Mouse (Mus musculus) G1E (cell line): ENCODE results near the gene Mmp24. TPM values are rescaled to one million over a fixed set of nuclear protein-coding genes. Genes with fewer than 3 reads are reported as not detected.

Experiments
- ATAC-seq: 2 replicates; pipeline ENCODE4 v1.8.0; 2016; ENCODE audit warnings: mild to moderate bottlenecking; ENCODE audit not compliant: insufficient number of reproducible peaks, poor library complexity, low FRiP score, severe bottlenecking; ENCODE audit errors: extremely low read depth
- DNase-seq: peaks from one replicate; pipeline ENCODE4 v3.0.0; 2012; ENCODE audit warnings: low spot score
- H3K27me3 ChIP-seq: 2 replicates; pipeline ENCODE4 v1.6.1; 2012; ENCODE audit warnings: mild to moderate bottlenecking, low read length, inconsistent platforms; ENCODE audit not compliant: insufficient read depth
- H3K36me3 ChIP-seq: replicated peaks from 2 replicates; pipeline ENCODE3; 2012; ENCODE audit warnings: mild to moderate bottlenecking, inconsistent platforms
- H3K4me1 ChIP-seq: 2 replicates; pipeline ENCODE4 v1.6.1; 2012; ENCODE audit warnings: low read depth, low read length, inconsistent platforms, mixed read lengths; ENCODE audit not compliant: insufficient read depth
- H3K4me3 ChIP-seq: 2 replicates; pipeline ENCODE4 v1.5.1; 2012; ENCODE audit warnings: low read depth, mild to moderate bottlenecking, inconsistent platforms, low read length, moderate library complexity, mixed read lengths
- H3K9me3 ChIP-seq: replicated peaks from 2 replicates; pipeline ENCODE4 v1.6.1; 2012; ENCODE audit warnings: inconsistent platforms
- CTCF ChIP-seq: IDR thresholded peaks from 2 replicates; pipeline ENCODE4 v1.5.1; 2012; ENCODE audit warnings: low read depth, low read length, inconsistent platforms, mixed read lengths
- GATA1 ChIP-seq: IDR thresholded peaks from 2 replicates; pipeline ENCODE4 v1.6.1; 2012; ENCODE audit warnings: borderline replicate concordance, low read length, inconsistent platforms, mixed read lengths
- GATA2 ChIP-seq: IDR thresholded peaks from 2 replicates; pipeline ENCODE4 v1.6.1; 2012; ENCODE audit warnings: low read depth, low read length, inconsistent platforms, borderline replicate concordance
- POLR2AphosphoS5 ChIP-seq: IDR thresholded peaks from 2 replicates; pipeline ENCODE4 v1.6.1; 2012; ENCODE audit warnings: low read depth, low read length, inconsistent platforms; ENCODE audit not compliant: insufficient replicate concordance
- TAL1 ChIP-seq: conservative IDR thresholded peaks from 2 replicates; pipeline ENCODE4 v1.6.1; 2012; ENCODE audit warnings: low read depth, low read length, inconsistent platforms, mixed read lengths
- polyA plus RNA-seq: library from polyadenylated mRNA; stranded (reverse); fragments of >175 nt; gene quantifications from 2 replicates; pipeline ENCODE4 v1.2.3, GENCODE M21; 2012
- total RNA-seq, 2 experiments: library from RNA; stranded (forward) in 1 of 2; stranded (reverse) in 1 of 2; fragments of 200-1000 nt in 1 of 2; fragments of >200 nt in 1 of 2; fragmentation: Nextera tagmentation in 1 of 2; gene quantifications; 2 replicates each; pipeline ENCODE4 v1.2.3; 2014 to 2017

Gene Mmp24
- total and polyA plus RNA-seq, 3 experiments, result 0.05 TPM; not detected in 2

DNA sequence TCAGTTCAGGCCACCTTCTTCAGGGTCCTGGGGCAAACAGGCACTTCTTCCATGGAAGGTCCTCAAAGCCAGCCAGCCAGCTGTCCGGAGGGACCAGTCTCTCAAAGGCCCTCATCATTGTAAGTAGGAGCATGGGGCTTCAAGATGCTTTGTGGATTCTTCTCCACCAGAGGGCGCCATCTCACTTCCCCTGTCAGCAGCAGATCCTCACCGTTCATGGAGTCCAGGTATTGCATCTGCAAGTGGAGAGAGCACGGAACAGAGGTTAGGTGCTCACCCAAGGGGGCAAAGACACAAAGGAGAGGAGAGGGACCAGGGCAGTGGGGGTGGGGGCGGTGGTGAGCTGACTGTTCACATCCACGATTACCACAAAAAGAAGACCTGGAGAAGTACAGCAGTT, 73.1 kb downstream of the Mmp24 start:
- Histone ChIP-seq H3K9me3 (no peaks in the 10 kb centered on the region), H3K4me3 (no peak overlapping the region), H3K36me3 (peaks cover 90% of the 10 kb centered on the region), H3K4me1 (peaks cover 9% of the 10 kb centered on the region; the same call in 1 of the 2 replicates), H3K27me3 (no peaks in the 10 kb centered on the region)
- DNase-seq (peak; percentile 53), ATAC-seq (no peak)
- TF ChIP-seq CTCF (peak; percentile 61), GATA2 (no peak)

DNA sequence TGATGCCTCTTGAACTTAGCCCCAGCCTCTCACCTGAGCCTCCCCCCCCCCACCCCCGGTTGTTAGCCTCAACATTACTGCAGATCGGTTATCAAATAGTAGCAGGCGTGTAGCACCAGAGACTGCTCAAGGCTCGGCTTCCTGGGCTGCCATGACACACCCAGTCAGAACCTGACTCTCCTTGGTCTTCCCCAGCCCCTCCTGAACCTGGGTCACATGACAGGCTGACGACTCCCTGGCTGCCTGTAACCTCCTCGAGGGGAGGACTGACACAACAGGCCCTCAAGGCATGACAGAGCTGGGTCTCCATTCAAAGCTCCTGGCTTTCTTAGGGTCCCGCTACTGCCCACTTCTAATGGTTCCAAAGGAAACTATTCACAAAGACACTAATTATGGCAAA, 74.3 kb downstream of the Mmp24 start:
- Histone ChIP-seq H3K9me3 (no peaks in the 10 kb centered on the region), H3K27me3 (no peaks in the 10 kb centered on the region), H3K4me1 (peaks cover 9% of the 10 kb centered on the region; the same call in 1 of the 2 replicates), H3K4me3 (no peak overlapping the region), H3K36me3 (peaks cover 100% of the 10 kb centered on the region)
- TF ChIP-seq CTCF, result no peak
- TF ChIP-seq TAL1, result no peak
- no peak for TF ChIP-seq GATA1
- no peak for TF ChIP-seq GATA2
- no peak for TF ChIP-seq POLR2AphosphoS5
- ATAC-seq (no peak), DNase-seq (no peak)

DNA sequence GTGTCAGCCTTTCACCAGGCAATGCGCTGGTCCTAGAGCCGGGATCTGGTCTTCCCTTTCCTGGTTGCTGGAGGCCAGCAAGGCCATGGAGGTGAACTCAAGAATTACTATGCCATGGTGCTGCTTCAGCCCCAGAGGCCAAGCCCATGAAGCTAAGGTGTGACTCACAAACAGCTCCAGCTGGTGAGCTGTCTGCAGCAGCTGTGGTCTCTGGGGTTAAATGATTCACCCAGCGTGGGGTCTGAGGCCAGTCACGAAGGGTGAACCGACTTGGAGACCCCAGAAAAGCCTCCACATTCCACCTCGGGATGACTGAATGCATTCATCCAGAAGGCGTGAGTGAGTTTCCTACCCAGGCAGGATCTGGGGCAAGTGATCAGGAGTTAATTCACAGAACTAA, 75.0 kb downstream of the Mmp24 start:
- TF ChIP-seq TAL1 (no peak), GATA2 (no peak), CTCF (no peak), POLR2AphosphoS5 (no peak)
- Histone ChIP-seq H3K36me3 (peaks cover 98% of the 10 kb centered on the region), H3K4me3 (no peak overlapping the region), H3K27me3 (no peaks in the 10 kb centered on the region), H3K9me3 (no peaks in the 10 kb centered on the region), H3K4me1 (peaks cover 9% of the 10 kb centered on the region; the same call in 1 of the 2 replicates)
- no peak for ATAC-seq
- no peak for DNase-seq

DNA sequence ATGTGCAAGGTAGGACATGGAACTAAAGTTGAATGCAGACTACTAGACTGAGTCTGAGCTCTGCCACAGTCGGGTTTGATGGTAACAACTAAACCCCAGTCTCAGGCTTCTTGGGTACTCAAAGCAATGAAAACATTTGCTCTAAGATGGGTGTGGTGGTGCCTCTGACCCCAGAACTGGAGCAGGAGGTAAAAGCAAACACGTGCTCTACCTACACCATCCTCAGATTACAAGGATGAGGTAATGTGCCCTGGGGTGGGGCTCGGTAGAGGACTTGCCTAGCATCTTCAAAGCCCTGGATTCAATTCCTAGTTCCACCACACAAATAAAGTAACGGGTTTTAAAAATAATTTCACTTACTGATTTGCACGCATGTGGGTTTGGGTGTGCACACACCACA, 77.4 kb downstream of the Mmp24 start:
- no peak for ATAC-seq

DNA sequence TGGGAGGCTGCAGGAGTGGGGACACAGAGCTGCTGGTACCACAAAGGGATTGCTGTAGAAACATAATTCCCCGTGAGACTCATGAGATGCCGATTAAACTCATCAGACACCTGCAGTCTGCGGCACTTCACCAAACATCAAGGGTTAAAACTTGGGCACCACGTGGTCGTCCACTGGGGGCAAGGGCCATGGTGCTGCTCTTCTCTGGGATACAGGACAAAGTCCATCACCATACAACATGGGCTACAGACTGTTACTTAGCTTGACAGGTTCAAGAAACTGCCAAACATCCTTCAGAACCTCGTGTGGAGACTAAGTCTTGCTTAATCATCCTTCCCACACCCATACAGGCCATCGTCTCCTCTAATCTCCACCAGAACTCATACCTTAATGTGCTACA, 85.0 kb downstream of the Mmp24 start:
- H3K9me3 ChIP-seq, result no peaks in the 10 kb centered on the region
- peaks cover 88% of the 10 kb centered on the region for H3K36me3 ChIP-seq
- TF ChIP-seq CTCF (no peak), POLR2AphosphoS5 (no peak), TAL1 (no peak), GATA1 (no peak), GATA2 (no peak)
- no peaks in the 10 kb centered on the region for H3K4me1 ChIP-seq
- DNase-seq, result no peak
- ATAC-seq, result no peak
- H3K4me3 ChIP-seq, result no peak overlapping the region
- no peaks in the 10 kb centered on the region for H3K27me3 ChIP-seq

More for the DNA sequence above, 77.4 kb downstream of the Mmp24 start:
- no peak for DNase-seq
- H3K9me3 ChIP-seq, result no peaks in the 10 kb centered on the region
- H3K27me3 ChIP-seq, result no peaks in the 10 kb centered on the region
- H3K4me3 ChIP-seq, result no peak overlapping the region
- peaks cover 9% of the 10 kb centered on the region; the same call in 1 of the 2 replicates for H3K4me1 ChIP-seq
- peaks cover 96% of the 10 kb centered on the region for H3K36me3 ChIP-seq
- TF ChIP-seq TAL1, result no peak
- TF ChIP-seq POLR2AphosphoS5, result no peak
- no peak for TF ChIP-seq GATA2
- no peak for TF ChIP-seq GATA1
- no peak for TF ChIP-seq CTCF

DNA sequence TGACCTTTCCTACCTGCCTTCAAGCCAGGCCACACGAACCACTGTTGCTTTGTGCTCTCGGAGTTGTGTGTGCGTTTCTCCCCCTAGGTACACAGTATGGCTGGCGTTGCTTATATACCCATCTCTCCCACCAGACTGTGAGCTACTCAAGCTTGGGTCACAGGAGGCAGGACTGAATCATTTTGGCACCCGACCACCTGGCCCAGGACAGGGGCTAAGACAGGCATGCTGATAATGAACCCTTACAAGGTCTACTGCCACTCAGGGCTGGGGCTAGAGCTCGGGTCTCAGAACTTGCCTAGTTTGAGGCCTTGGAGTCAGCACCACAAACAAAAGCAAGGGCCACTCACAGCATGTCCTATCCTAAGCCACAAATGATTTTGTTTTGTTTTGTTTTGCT, 86.4 kb downstream of the Mmp24 start:
- no peak for DNase-seq
- no peaks in the 10 kb centered on the region for H3K27me3 ChIP-seq
- TF ChIP-seq GATA2 (no peak), TAL1 (no peak), POLR2AphosphoS5 (no peak), CTCF (no peak), GATA1 (no peak)
- H3K4me3 ChIP-seq, result no peak overlapping the region
- peaks cover 90% of the 10 kb centered on the region for H3K36me3 ChIP-seq
- no peaks in the 10 kb centered on the region for H3K4me1 ChIP-seq
- no peak for ATAC-seq
- no peaks in the 10 kb centered on the region for H3K9me3 ChIP-seq

DNA sequence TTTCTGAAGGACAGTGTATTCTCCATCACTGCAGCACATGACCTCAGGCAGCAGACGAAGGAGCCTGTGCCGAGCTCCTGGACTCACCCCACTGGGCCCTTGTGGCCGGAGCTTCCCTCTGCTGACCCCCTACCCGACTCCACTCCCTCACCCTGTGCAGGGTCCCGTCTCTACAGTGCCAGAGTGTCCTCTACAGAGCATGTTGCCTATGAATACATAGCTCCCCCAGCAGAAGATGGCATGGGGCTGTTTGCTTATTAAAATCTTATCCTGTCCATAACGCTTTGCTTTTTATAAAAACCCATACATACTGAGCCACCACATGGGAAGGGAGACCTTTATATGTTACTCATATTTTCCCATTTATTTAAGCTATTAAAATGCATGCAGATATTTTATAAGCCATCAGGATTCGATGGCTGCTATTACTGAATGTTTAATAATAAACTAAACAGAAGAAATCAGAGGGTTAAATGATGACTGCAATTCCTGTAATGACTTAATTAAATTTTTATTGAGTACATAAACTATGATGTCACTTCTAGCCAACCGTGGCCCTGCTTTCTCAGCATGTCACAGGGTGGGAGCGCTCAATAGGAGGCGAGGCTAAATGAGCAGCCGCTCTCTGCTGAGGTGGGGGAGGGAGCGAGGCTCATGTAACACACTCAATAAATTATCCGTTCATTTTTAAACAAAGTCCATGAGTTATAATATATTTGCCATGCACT, 87.6 kb downstream of the Mmp24 start:
- TF ChIP-seq TAL1 (no peak), POLR2AphosphoS5 (no peak), GATA2 (no peak), CTCF (no peak), GATA1 (no peak)
- DNase-seq (no peak), ATAC-seq (no peak)
- Histone ChIP-seq H3K4me3 (no peak overlapping the region), H3K4me1 (no peaks in the 10 kb centered on the region), H3K9me3 (no peaks in the 10 kb centered on the region), H3K36me3 (peaks cover 90% of the 10 kb centered on the region), H3K27me3 (no peaks in the 10 kb centered on the region)
